Mouse (Mus musculus) brain, embryonic 14.5 days (tissue): ENCODE data around the gene Furin.

Experiments
- CTCF ChIP-seq: fragments of 200-500 bp; IDR thresholded peaks from 2 replicates; pipeline ENCODE4 v1.5.1; 2012; ENCODE audit warnings: inconsistent platforms, mild to moderate bottlenecking, moderate library complexity, borderline replicate concordance; ENCODE audit not compliant: insufficient read depth, insufficient read length; ENCODE audit errors: extremely low read depth
- POLR2A ChIP-seq: fragments of 200-500 bp; IDR thresholded peaks from 2 replicates; pipeline ENCODE4 v1.6.1; 2012; ENCODE audit warnings: mild to moderate bottlenecking, inconsistent platforms, borderline replicate concordance; ENCODE audit not compliant: poor library complexity, insufficient read depth, insufficient read length, severe bottlenecking; ENCODE audit errors: extremely low read depth

GRCm38 (mm10) chr7:80401860-80402641 lies 3.2 kb downstream of the Furin start:
- TF ChIP-seq POLR2A (no peak), CTCF (no peak)
